15 mouse cellular contexts compared by ENCODE assay signal in genomic region chr3:135100901-135101586, GRCm38 (mm10).
DNase-seq lines count a peak whose midpoint lies in the region; ATAC-seq and TF ChIP-seq lines count a peak whose summit lies in the region.
"Had no signal": no experiment of that assay in that cellular context is flagged by ENCODE, and none has a peak within 500 bp of the region (broad histone marks: within the 10 kb centered on the region; RNA-seq: fewer than 3 reads in every experiment).

No protein-coding gene starts in this region.

- TF ChIP-seq CTCF in forebrain, postnatal 0 days (IDR thresholded peaks at IDR 0.05; ENCODE audit: low read depth) = no peak

- H3K4me2 ChIP-seq in forebrain, postnatal 0 days (ENCODE audit: low read depth) = no peak overlapping the region
- H3K4me2 ChIP-seq: lung, embryonic 15.5 days; midbrain, embryonic 11.5 days had no signal

- peak; percentile 4 to 45 for DNase-seq in cerebellum, postnatal 25 days
- no peak for DNase-seq in cerebellum, adult 11 months
- peak; percentile 34 for DNase-seq in left cerebral cortex, postnatal 4 days
- no peak for DNase-seq in left cerebral cortex, adult 9 months (ENCODE audit: low spot score in 2 of 2)
- peak; percentile 32 for DNase-seq in forebrain, postnatal 0 days
- DNase-seq in layer of hippocampus, postnatal 10 days (ENCODE audit: low spot score in 2 of 2) = peak; percentile 19 to 38
- no peak for DNase-seq in lung, adult 18-20 months
- DNase-seq in right cerebral cortex, postnatal 14 days = no peak
- DNase-seq: heart, adult 11 months; heart, postnatal 4 days; right cerebral cortex, postnatal 4 days had no signal

- H3K4me3 ChIP-seq in forebrain, postnatal 0 days (ENCODE audit: low read depth, low read length) = no peak overlapping the region
- H3K4me3 ChIP-seq: lung, embryonic 15.5 days had no signal

- no peaks in the 10 kb centered on the region for H3K36me3 ChIP-seq in forebrain, postnatal 0 days (ENCODE audit: insufficient read depth)
- H3K36me3 ChIP-seq: lung, embryonic 15.5 days had no signal

- no peak overlapping the region for H3K9ac ChIP-seq in forebrain, postnatal 0 days
- H3K9ac ChIP-seq: lung, embryonic 15.5 days had no signal

- no peak overlapping the region for H3K27ac ChIP-seq in forebrain, postnatal 0 days (ENCODE audit: low read depth, low read length)
- H3K27ac ChIP-seq: lung, embryonic 15.5 days; macrophage had no signal

- intact Hi-C loops in left cerebral cortex, postnatal 4 days (cut with DNase I) = no loop called here

- no peaks in the 10 kb centered on the region for H3K9me3 ChIP-seq in forebrain, postnatal 0 days (ENCODE audit: low read length)
- H3K9me3 ChIP-seq: lung, embryonic 15.5 days had no signal

- WGBS in forebrain, postnatal 0 days = 51% methylated on average over 8 of the region's 8 CpGs

- no peaks in the 10 kb centered on the region for H3K4me1 ChIP-seq in forebrain, postnatal 0 days (ENCODE audit: insufficient read depth)
- H3K4me1 ChIP-seq: lung, embryonic 15.5 days had no signal

- H3K27me3 ChIP-seq in forebrain, postnatal 0 days (ENCODE audit: insufficient read depth, low read length) = no peaks in the 10 kb centered on the region
- H3K27me3 ChIP-seq: lung, embryonic 15.5 days had no signal

- ATAC-seq in forebrain, postnatal 0 days = peak; percentile 25; the same call in 1 of the 2 replicates
- ATAC-seq: inflammation-experienced regulatory T-cells, adult 6 months had no signal

Comparison
In these comparisons a context has a peak if more than half of its experiments do, and no peak if none do; other contexts are left out.
1. DNase-seq: peak in cerebellum, postnatal 25 days (2 of 2), left cerebral cortex, postnatal 4 days (single experiment), forebrain, postnatal 0 days (single experiment) and layer of hippocampus, postnatal 10 days (2 of 2); none in cerebellum, adult 11 months (single experiment), left cerebral cortex, adult 9 months (0 of 2), lung, adult 18-20 months (0 of 2) and right cerebral cortex, postnatal 14 days (single experiment).